Mouse (Mus musculus): ENCODE data around the gene Kcnn1.

DNA sequence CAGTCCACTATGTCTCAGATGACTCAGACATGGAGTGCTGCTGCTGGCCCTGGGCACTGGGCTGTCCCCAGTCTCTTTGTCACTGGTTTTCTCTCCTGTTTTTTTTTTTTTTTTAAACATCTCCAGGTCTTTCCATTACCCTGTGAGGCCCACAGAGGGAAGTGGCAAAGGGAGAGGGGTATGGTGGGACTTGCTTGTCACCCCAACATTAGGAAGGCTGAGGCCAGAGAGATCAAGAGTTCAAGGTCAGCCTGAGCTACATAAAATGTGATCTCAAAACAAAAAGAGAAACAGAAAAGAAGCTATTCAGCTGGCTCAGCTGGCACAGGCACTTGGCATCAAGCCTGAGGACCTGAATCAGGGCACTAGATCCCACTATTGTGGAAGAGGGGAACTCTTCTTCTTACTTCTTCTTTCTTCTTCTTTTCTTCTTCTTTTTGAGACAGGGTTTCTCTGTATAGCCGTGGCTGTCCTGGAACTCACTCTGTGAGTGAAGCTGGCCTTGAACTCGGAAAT, 37.9 kb upstream of the Kcnn1 start:
- TF ChIP-seq POLR2A (IDR thresholded peaks at IDR 0.05; ENCODE audit: insufficient read depth, low read depth, low read length) (no peak), CTCF (IDR thresholded peaks at IDR 0.05) (no peak)
